Mouse (Mus musculus) midbrain, embryonic 16.5 days (tissue): ENCODE results near the gene Lct. TPM values are rescaled to one million over a fixed set of nuclear protein-coding genes. Genes with fewer than 3 reads are reported as not detected.
"Not testable (repeated sequence)": the region's sequence is repeated elsewhere in the genome, so short reads cannot be mapped to it uniquely, and the experiment has no call there.

ENCODE experiments used
- ATAC-seq: fragments of 200-750 bp; cut with Nextera tagmentation; 2 replicates; pipeline ENCODE4 v1.8.0; 2017; ENCODE audit warnings: moderate TSS enrichment
- H3K27ac ChIP-seq: fragments of 300-500 bp; sonication (generic); 2 replicates; pipeline ENCODE4 v1.5.1; 2014; ENCODE audit warnings: mild to moderate bottlenecking, low read length, mixed read lengths
- H3K27me3 ChIP-seq: fragments of 300-500 bp; sonication (generic); 2 replicates; pipeline ENCODE4 v1.6.1; 2014; ENCODE audit warnings: low read depth, low read length, mixed read lengths; ENCODE audit not compliant: control insufficient read depth, insufficient read depth
- H3K36me3 ChIP-seq: fragments of 300-500 bp; sonication (generic); 2 replicates; pipeline ENCODE4 v1.6.1; 2014; ENCODE audit warnings: mild to moderate bottlenecking, low read length, moderate library complexity, mixed read lengths; ENCODE audit not compliant: control insufficient read depth, insufficient read depth
- H3K4me1 ChIP-seq: fragments of 300-500 bp; sonication (generic); 2 replicates; pipeline ENCODE4 v1.6.1; 2014; ENCODE audit warnings: mild to moderate bottlenecking, low read length, mixed read lengths; ENCODE audit not compliant: control insufficient read depth, insufficient read depth
- H3K4me2 ChIP-seq: fragments of 300-500 bp; sonication (generic); 2 replicates; pipeline ENCODE4 v1.6.1; 2014; ENCODE audit warnings: mild to moderate bottlenecking, low read length, mixed read lengths
- H3K4me3 ChIP-seq: fragments of 300-500 bp; sonication (generic); 2 replicates; pipeline ENCODE4 v1.5.1; 2014; ENCODE audit warnings: low read depth, mild to moderate bottlenecking, low read length, moderate library complexity, mixed read lengths
- H3K9ac ChIP-seq: fragments of 300-500 bp; sonication (generic); 2 replicates; pipeline ENCODE4 v1.6.1; 2014; ENCODE audit warnings: low read depth, low read length, mixed read lengths
- H3K9me3 ChIP-seq: fragments of 300-500 bp; sonication (generic); replicated peaks from 2 replicates; pipeline ENCODE4 v1.6.1; 2014; ENCODE audit warnings: mild to moderate bottlenecking, low read length, mixed read lengths; ENCODE audit not compliant: control insufficient read depth, poor library complexity, severe bottlenecking
- WGBS: fragments of 180-500 bp; shearing (Covaris S2); extraction: QIAGEN DNeasy Blood & Tissue Kit; methylation state at CpG from one replicate; pipeline ENCODE4 v1.1.7; 2014; 5-methylcytosine and 5-hydroxymethylcytosine counted together
- polyA plus RNA-seq: library from polyadenylated mRNA; unstranded; fragments of >200 nt; fragmentation: Nextera tagmentation; extraction: Ambion mirVana; gene quantifications from 2 replicates; pipeline ENCODE4 v1.2.1, GENCODE M21; 2015

Lct gene
- polyA plus RNA-seq, 1 experiment from 2014 or later, result 0.05 TPM

- 100% methylated on average over 3 of the region's 3 CpGs for WGBS
These were observed 45.2 kb downstream of the Lct start for GRCm38 (mm10) chr1:128282924-128283323.

GRCm38 (mm10) chr1:128281753-128282152, 46.4 kb downstream of the Lct start:
- peaks cover 22% of the 10 kb centered on the region for H3K36me3 ChIP-seq
- H3K4me1 ChIP-seq, result no peaks in the 10 kb centered on the region
- H3K4me2 ChIP-seq, result no peak overlapping the region
- no peak for ATAC-seq
- 98% methylated on average over 3 of the region's 3 CpGs for WGBS
- no peaks in the 10 kb centered on the region for H3K27me3 ChIP-seq
- H3K9me3 ChIP-seq, result no peaks in the 10 kb centered on the region
- H3K9ac ChIP-seq, result no peak overlapping the region
- H3K27ac ChIP-seq, result no peak overlapping the region
- H3K4me3 ChIP-seq, result no peak overlapping the region

More at GRCm38 (mm10) chr1:128282924-128283323, 45.2 kb downstream of the Lct start:
- Histone ChIP-seq H3K9me3 (no peaks in the 10 kb centered on the region), H3K4me2 (no peak overlapping the region), H3K4me1 (no peaks in the 10 kb centered on the region), H3K9ac (no peak overlapping the region), H3K27me3 (no peaks in the 10 kb centered on the region), H3K36me3 (peaks cover 17% of the 10 kb centered on the region), H3K27ac (no peak overlapping the region), H3K4me3 (no peak overlapping the region)
- ATAC-seq, result no peak

- Histone ChIP-seq H3K9ac (no peak overlapping the region), H3K4me3 (no peak overlapping the region), H3K4me1 (no peaks in the 10 kb centered on the region), H3K27ac (no peak overlapping the region), H3K27me3 (no peaks in the 10 kb centered on the region), H3K9me3 (no peaks in the 10 kb centered on the region), H3K4me2 (no peak overlapping the region), H3K36me3 (peaks cover 43% of the 10 kb centered on the region)
- WGBS, result 97% methylated on average over 3 of the region's 3 CpGs
- no peak for ATAC-seq
These were observed 49.6 kb downstream of the Lct start for GRCm38 (mm10) chr1:128278563-128278962.

- Histone ChIP-seq H3K9ac (no peak overlapping the region), H3K9me3 (no peaks in the 10 kb centered on the region), H3K27ac (no peak overlapping the region), H3K4me3 (no peak overlapping the region), H3K27me3 (no peaks in the 10 kb centered on the region), H3K4me1 (no peaks in the 10 kb centered on the region), H3K36me3 (peaks cover 50% of the 10 kb centered on the region), H3K4me2 (no peak overlapping the region)
- ATAC-seq, result no peak
- 93% methylated on average over 1 of the region's 1 CpGs for WGBS
These were observed 52.2 kb downstream of the Lct start for GRCm38 (mm10) chr1:128275908-128276307.

GRCm38 (mm10) chr1:128270731-128271130, 57.4 kb downstream of the Lct start:
- ATAC-seq, result no peak
- no peaks in the 10 kb centered on the region for H3K27me3 ChIP-seq
- no peak overlapping the region for H3K27ac ChIP-seq
- no peak overlapping the region for H3K4me3 ChIP-seq
- 99% methylated on average over 3 of the region's 3 CpGs for WGBS
- H3K4me2 ChIP-seq, result no peak overlapping the region
- peaks cover 51% of the 10 kb centered on the region for H3K36me3 ChIP-seq
- no peaks in the 10 kb centered on the region for H3K9me3 ChIP-seq
- no peak overlapping the region for H3K9ac ChIP-seq
- H3K4me1 ChIP-seq, result no peaks in the 10 kb centered on the region

GRCm38 (mm10) chr1:128267061-128267460, 61.1 kb downstream of the Lct start:
- not testable (repeated sequence) for H3K9me3 ChIP-seq, H3K9ac ChIP-seq, H3K27me3 ChIP-seq, H3K27ac ChIP-seq, H3K4me3 ChIP-seq, H3K4me1 ChIP-seq, H3K4me2 ChIP-seq, ATAC-seq
- H3K36me3 ChIP-seq, result peaks cover 49% of the 10 kb centered on the region
- 79% methylated on average over 7 of the region's 7 CpGs for WGBS

GRCm38 (mm10) chr1:128244727-128245355, 83.3 kb downstream of the Lct start:
- H3K27me3 ChIP-seq, result no peaks in the 10 kb centered on the region
- WGBS, result under 1% methylated on average over 19 of the region's 19 CpGs
- peak overlapping the region; percentile 85 for H3K4me3 ChIP-seq
- peak overlapping the region; percentile 93 for H3K9ac ChIP-seq
- peak overlapping the region; percentile 88 for H3K4me2 ChIP-seq
- H3K36me3 ChIP-seq, result no peaks in the 10 kb centered on the region
- peak overlapping the region; percentile 91 for H3K27ac ChIP-seq
- H3K4me1 ChIP-seq, result peaks cover 12% of the 10 kb centered on the region
- peak; percentile 55 for ATAC-seq
- no peaks in the 10 kb centered on the region for H3K9me3 ChIP-seq

- Histone ChIP-seq H3K27me3 (no peaks in the 10 kb centered on the region), H3K4me1 (peaks cover 12% of the 10 kb centered on the region), H3K9me3 (no peaks in the 10 kb centered on the region), H3K27ac (peak overlapping the region; percentile 91), H3K4me2 (peak overlapping the region; percentile 88), H3K36me3 (peaks cover under 1% of the 10 kb centered on the region; the same call in 1 of the 2 replicates), H3K9ac (peak overlapping the region; percentile 93), H3K4me3 (peak overlapping the region; percentile 85)
- ATAC-seq, result peak; percentile 95
- under 1% methylated on average over 67 of the region's 71 CpGs for WGBS
These were observed 84.0 kb downstream of the Lct start for GRCm38 (mm10) chr1:128243996-128244726.

GRCm38 (mm10) chr1:128243627-128243995, 84.5 kb downstream of the Lct start, which contains the start of gene Ubxn4:
Gene Ubxn4 (plus strand): TSS chr1:128243964.
- Histone ChIP-seq H3K9me3 (no peaks in the 10 kb centered on the region), H3K4me2 (peak within 1 kb of the TSS; percentile 88), H3K9ac (peak within 1 kb of the TSS; percentile 93), H3K4me3 (peak within 1 kb of the TSS; percentile 85), H3K27me3 (no peaks in the 10 kb centered on the region), H3K27ac (peak within 1 kb of the TSS; percentile 91), H3K36me3 (peaks cover 3% of the 10 kb centered on the region; the same call in 1 of the 2 replicates), H3K4me1 (peaks cover 12% of the 10 kb centered on the region)
- ATAC-seq, result peak; percentile 57
- WGBS, result 10% methylated on average over 10 of the region's 10 CpGs
